Mouse (Mus musculus) retina, postnatal 7 days (tissue): Measurements from ENCODE around the gene B230307C23Rik.
"Not testable (repeated sequence)": the region's sequence is repeated elsewhere in the genome, so short reads cannot be mapped to it uniquely, and the experiment has no call there.

ENCODE experiments used
- DNase-seq: peaks from one replicate; pipeline ENCODE4 v3.0.0-alpha.2; 2012; ENCODE audit warnings: low read depth, low spot score

The B230307C23Rik gene

GRCm38 (mm10) chr16:97997383-97997731 lies 242 bp downstream of the B230307C23Rik start:
- not testable (repeated sequence) for DNase-seq

- DNase-seq, result no peak
Measured at GRCm38 (mm10) chr16:98022081-98022480, 25.0 kb downstream of the B230307C23Rik start.

- no peak for DNase-seq
Measured at GRCm38 (mm10) chr16:98022657-98023345, 25.7 kb downstream of the B230307C23Rik start.

GRCm38 (mm10) chr16:98026186-98026585 lies 29.1 kb downstream of the B230307C23Rik start:
- DNase-seq, result not testable (repeated sequence)

- DNase-seq, result not testable (repeated sequence)
Measured at GRCm38 (mm10) chr16:98034971-98035370, 37.9 kb downstream of the B230307C23Rik start.

- DNase-seq, result no peak
Measured at GRCm38 (mm10) chr16:98041676-98042075, 44.6 kb downstream of the B230307C23Rik start.

- not testable (repeated sequence) for DNase-seq
Measured at GRCm38 (mm10) chr16:98079382-98079781, 82.3 kb downstream of the B230307C23Rik start.

- DNase-seq, result not testable (repeated sequence)
Measured at GRCm38 (mm10) chr16:98081140-98081539, 84.0 kb downstream of the B230307C23Rik start.
